Mouse (Mus musculus): ENCODE results near the gene Gatad2b.
"Not testable (repeated sequence)": the region's sequence is repeated elsewhere in the genome, so short reads cannot be mapped to it uniquely, and the experiment has no call there.

Gene Gatad2b

DNA sequence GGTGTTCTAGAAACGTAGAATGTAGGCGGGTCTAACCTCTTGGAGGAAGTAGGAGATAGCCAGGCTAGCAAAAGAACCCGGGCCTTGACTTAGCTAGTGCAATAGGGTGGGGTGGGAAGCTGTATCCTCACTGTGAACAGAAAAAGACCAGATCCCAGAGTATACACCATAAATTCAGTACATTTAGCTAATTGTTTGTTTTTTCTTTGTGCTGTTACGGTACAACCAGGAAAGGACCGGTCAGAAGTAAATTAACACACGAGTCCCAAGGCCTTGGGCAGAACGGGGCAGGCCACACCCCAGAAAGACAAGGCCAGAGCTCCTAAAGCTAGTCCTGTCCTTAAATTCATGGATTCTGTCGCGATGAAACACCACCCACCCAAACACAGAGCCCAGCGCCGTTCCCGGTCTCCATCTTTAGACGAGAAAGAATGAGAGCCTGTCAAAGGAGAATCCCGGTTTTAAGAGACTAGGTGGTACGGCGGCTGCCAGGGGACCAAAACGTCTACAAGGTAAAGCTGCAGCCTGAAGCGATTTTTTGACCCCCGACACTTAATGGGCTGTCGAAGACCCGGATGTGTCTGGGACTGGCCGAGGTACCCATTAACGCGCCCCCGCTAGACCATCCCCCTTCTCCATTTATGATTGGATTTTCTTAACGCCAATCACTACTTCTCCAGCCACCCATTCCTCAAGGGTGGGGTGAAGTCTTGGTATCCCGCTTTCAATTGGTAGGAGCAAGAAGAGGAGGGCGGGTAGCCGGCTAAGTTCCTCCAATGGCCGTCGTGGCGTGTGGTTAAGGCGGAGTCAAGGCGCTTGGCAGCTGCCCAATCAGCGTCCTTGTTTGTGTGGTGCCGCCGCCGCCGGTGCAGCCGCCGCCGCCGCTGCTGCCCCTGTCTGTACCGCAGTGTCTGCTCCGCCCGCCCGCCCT lies at the start of gene Gatad2b:
Gene Gatad2b (plus strand): TSS at position 834 of the 931 bp plus-strand sequence.
- peak; percentile 99 for DNase-seq (ENCODE audit: low read depth, low spot score)

DNA sequence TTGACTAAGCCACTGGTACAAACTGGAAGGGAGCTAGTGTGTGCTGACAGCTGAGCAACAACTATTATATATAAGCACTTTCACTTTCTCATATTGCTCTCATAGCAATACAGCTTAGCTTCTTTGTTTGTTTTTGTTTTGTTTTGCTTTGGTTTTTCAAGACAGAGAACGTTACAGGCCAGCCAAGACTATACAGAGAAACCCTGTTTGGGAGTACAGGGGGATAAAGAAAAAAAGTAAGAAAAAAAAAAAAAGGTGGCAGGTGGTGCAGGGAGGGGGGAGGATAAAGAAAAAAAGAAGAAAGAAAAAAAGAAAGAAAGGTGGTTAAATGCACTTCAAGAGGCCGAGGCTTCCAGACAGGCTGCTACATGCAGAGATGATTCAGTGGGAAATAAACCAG lies 47.6 kb upstream of the Gatad2b start:
- peak; percentile 48 for DNase-seq (ENCODE audit: low read depth, low spot score)

DNA sequence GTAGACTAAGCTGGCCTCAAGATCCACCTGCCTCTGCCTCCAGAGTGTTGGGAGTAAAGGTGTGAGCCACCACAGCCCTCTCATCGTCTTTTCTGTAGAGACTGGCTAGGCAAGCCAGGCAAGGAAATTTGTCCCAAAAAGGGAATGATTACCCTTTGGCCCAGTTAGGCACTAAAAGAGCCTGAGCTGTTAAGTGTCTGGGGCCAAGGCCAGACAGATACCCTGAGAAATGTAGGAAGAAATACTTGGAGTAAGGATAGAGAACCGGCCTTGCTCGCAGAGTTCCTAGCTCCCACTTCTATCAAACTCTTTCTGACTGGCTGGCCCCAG lies 45.4 kb upstream of the Gatad2b start:
- no peak for DNase-seq (ENCODE audit: low read depth, low spot score)

DNA sequence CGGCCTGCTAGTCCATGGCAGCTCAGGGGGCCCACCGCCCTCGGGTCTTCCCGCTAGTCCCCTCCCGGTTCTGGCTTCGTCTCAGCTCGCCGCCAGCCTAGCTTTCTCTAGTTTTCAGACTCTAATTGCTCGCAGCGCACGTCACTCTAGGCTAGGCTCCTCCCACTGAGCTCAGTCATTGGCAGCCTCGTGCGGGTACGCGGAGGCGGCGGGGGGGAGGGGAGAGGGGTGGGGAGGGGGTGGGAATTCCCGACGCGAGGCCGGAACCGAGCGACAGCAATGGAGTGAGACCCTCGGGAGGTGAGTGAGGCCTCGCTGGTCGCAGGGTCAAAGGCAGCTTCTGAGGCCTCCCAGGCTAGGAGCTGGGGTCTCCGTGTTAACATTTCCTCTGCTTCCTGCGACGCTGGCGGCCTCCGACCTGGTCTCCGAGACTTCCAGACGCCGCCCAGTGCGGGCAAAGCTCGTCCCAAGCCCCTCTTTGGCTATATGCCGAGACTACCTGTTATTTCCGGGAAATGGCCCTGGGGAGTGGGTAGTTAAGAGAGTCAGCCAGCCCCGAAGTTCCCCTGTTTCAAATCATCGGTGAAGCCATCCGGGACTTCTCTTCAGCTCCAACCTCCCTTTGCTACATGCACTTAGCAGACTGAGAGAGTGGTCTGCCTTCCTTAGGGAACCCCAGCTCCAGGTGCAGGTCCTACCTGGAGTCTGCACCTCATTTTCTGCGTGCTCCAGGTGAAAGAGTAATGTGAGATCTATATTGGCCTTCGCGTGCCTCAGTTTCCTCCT lies 44.8 kb upstream of the Gatad2b start, which contains the start of gene Slc39a1:
Gene Slc39a1 (plus strand): TSS at position 213 of the 786 bp plus-strand sequence.
- DNase-seq (ENCODE audit: low read depth, low spot score), result peak; percentile 95

DNA sequence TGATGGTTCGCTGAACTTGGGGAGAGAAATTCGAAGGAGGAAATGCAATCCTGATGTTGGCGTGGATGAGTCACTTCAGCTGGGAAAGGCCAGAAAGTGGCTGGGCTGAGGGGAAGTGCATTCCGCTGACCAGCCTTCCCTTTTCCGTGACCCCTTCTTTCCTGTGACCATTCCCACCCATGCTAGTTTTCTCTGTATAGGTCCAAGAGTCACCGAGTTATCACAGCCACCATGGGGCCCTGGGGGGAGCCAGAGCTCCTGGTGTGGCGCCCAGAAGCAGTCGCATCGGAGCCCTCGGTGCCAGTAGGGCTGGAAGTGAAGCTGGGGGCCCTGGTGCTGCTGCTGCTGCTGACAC lies 44.3 kb upstream of the Gatad2b start:
- peak; percentile 37 for DNase-seq (ENCODE audit: low read depth, low spot score)

DNA sequence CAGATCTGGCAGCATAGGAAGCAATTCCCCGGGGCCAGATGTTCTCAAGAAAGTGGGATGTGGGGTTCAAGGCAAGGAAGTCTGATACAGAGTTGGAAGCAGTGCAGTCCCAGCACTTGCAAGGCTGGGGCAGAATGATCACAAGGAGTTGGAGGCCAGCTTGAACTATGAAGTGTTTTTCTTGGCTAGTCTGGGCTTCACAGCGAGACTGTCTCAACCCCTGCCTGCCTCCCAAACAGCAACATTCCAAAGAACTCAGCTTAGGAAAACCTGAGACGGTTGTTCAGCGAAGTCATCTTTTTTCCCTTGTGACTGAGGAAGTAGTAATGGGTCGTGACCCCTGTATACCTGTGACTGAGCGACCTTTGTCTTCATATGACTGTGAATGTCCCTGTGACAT lies 42.2 kb upstream of the Gatad2b start:
- no peak for DNase-seq (ENCODE audit: low read depth, low spot score)

DNA sequence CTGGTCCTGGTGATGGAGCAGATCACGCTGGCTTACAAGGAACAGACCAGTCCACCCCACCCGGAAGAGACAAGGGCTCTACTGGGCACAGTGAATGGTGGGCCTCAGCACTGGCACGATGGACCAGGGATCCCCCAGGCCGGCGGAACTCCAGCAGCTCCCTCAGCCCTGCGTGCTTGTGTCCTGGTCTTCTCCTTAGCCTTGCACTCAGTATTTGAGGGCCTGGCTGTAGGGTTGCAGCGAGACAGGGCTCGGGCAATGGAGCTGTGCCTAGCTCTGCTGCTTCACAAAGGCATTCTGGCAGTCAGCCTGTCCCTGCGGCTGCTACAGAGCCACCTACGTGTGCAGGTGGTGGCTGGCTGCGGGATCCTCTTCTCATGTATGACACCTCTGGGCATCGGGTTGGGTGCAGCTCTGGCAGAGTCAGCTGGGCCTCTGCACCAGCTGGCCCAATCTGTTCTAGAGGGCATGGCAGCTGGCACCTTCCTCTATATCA lies 41.2 kb upstream of the Gatad2b start:
- not testable (repeated sequence) for DNase-seq (ENCODE audit: low read depth, low spot score)

DNA sequence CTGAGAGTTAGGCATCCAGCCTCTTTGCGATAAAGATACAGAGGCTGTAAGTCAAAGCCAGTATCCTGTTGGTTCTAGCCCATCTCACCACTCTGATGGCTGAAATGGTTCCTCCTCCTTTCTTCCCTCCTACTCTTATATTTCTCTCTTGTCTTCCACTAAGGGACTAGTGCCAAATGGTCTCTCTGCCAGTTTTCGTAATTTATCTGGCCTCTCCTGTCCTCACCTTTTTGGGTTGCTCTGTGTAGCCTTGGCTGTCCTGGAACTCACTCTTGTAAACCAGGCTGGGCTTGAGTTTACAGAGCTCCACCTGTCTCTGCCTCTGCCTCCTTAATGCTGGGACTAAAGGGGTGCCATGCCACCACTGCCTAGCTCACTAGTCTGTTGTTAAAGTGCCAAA lies 40.3 kb upstream of the Gatad2b start:
- DNase-seq (ENCODE audit: low read depth, low spot score), result not testable (repeated sequence)

DNA sequence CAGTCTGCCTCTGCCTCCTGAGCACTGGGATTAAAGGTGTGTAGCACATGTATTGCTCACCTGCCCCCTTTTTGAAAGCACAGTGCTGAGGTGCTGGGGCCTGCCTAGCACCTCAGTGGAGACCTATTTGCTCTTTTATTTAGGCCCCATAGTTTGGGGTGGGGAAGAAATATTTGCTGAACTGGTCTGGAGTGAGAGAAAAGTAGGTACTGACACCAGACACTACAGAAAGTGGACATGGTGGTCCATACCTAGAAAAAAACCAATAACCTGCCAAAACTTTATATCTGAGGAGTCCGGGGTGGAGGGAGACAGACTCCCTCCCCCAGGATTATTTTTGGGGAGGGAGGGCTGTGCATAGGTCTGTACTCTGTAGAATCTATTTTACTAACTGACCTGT lies 39.8 kb upstream of the Gatad2b start:
- DNase-seq (ENCODE audit: low read depth, low spot score), result not testable (repeated sequence)

DNA sequence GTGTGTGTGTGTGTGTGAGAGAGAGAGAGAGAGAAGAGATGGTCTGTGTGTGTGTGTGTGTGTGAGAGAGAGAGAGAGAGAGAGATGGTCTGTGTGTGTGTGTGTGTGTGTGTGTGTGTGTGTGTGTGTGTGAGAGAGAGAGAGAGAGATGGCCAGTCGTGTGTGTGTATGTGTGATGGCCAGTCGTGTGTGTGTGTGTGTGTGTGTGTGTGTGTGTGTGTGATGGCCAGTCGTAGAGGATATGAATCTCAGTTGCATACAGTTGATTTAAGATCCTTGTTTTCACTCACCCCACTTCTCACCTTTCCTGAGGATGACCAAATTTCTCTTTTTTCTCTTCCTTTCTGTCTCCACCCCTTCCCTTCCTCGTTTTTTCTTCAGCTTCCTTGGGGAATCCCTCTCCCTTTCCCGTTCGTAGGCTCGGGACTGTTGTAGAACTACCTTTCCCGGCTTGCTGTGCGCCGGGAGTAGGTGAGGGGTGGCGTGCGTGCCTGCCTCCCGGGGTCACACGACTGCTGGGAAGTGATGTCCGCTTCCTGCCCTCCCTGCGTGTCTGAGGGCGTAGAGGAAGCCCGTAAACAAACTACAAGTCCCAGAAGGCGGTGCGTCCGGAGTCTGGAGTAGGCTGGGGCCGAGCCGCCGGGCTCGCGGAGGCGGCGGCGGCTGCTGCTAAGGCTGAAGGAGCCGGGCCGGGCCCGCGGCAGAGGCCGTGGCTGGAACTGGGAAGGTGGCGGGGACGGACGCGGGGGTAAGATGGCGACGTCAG lies 39.1 kb upstream of the Gatad2b start, which contains the start of gene Crtc2:
Gene Crtc2 (plus strand): TSS at position 511 of the 766 bp plus-strand sequence.
- DNase-seq (ENCODE audit: low read depth, low spot score), result peak; percentile 94

DNA sequence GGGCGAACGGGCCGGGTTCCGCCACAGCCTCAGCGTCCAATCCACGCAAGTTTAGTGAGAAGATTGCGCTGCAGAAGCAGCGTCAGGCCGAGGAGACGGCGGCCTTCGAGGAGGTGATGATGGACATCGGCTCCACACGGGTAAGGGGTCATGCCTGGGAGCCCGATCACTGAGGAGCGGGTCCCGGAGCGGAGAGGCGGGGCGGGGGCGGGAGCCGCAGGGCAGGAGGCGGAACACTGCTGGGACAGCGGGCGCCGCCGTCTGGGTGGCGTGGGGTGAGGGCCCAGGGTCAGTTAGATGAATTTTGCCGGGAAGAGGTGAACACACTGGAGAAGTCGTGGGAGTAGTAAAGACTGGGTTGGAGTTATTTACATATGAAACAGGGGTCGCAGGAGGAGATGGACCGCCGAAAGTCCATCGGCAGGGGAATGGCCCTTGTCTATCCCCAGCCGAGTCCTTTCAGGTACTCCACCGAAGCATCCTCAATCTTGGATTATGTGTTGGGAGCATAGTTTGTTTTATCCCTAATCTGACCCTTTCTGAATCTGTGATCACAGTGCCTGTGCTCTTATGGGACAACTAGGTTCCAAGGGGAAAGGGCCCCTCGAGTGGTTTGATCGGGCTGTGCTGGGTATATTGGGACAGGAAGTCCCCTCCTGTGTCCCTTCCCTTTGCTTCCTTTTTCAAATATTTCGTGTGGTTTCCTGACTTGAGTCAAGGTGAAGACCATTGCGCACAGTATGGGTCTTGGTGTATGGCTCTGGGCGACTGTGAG lies 38.4 kb upstream of the Gatad2b start:
- DNase-seq (ENCODE audit: low read depth, low spot score), result peak; percentile 40

DNA sequence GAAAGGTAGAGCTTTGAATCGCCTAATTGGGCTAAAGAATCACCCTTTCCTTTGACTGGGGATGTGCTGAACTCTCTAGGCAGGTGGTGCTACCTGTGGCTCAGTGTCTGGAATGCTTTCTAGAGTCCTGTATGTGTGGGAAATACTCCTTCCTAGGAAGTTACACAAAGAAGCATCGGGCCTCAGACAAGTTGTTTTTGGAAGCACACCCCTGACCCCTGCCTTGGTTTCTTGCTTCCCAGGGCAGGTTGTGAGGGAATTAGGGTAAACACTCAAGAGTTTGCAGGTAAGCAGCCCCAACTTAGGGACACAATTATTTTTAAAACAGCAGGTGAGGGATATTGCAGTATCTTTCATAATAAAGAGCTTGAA lies 37.8 kb upstream of the Gatad2b start:
- DNase-seq (ENCODE audit: low read depth, low spot score), result no peak

DNA sequence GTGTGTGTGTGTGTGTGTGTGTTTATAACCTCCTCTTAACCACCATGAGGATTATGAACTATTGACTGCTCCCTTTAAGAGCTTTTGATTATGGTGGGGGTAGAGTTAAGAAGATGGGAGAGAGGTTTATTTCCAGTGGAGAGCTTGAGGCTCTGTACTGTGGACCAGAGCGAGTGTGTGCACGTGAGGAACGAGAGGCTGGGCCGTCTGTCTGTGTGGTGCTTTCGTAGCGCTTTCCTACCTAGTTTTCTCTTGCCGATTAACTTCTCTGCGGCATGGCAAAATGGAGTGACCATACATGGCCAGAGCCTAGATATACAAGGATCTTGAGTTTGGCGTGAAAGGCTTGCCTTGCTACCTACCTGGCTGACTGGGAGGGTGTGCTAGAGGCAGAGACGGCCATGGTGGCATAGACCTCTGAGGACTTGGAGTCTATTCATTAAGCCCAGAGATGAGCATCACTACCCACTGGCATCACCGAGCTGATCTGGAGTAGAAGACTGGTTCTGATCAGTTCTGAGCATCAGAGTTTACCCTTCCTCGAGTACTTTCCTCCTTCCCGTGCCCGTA lies 37.1 kb upstream of the Gatad2b start:
- no peak for DNase-seq (ENCODE audit: low read depth, low spot score)

DNA sequence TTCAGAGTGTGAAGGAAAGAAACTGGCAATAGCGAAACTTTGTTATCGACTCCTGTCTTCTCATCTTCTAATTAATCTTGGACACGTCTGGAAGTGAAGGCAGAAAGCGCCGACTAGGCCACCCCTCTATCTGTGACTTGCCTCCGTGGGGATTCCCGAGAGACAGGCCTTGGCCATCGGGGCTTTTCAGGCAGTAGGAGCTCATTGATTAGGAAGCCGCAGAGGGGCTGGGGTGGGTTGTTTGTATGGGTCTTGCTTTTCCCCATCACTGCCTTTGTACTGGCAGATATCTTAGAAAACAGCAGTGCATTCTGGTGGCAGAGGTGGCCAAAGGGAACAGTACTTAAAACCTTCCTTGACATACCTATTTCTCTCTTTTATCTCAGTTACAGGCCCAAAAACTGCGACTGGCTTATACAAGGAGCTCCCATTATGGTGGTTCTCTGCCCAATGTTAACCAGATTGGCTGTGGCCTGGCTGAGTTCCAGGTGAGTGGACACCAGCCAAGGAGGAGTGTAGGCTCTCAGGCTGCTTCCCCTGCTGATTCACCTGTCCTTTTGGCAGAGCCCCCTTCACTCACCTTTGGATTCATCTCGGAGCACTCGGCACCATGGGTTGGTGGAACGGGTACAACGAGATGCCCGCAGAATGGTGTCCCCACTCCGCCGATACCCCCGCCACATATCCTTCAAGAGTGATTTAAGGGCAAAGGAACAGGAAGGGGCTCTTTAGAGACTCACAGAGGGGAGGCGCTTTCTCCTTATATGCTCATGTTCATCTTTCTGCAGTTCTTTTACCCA lies 36.0 kb upstream of the Gatad2b start:
- no peak for DNase-seq (ENCODE audit: low read depth, low spot score)

DNA sequence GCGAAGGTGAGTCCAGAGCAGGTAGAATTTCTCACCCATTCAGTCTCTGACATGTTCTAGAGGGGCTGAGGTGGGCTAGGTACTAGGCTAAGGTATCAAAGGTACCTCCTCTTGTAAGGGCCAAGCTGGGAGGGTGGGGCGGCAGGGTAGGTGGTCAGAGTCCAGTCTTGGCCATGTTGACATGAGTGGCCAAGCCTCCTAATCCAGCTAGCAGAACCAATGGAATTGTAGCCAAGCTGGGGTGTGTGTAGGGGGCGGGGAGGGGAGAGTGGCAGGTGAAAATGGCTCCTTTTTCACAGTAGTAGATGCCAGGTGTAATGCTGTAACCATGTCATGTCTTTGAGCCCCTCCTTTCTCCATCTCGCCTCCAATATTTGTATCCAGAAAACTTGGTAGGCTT lies 34.5 kb upstream of the Gatad2b start:
- no peak for DNase-seq (ENCODE audit: low read depth, low spot score)

DNA sequence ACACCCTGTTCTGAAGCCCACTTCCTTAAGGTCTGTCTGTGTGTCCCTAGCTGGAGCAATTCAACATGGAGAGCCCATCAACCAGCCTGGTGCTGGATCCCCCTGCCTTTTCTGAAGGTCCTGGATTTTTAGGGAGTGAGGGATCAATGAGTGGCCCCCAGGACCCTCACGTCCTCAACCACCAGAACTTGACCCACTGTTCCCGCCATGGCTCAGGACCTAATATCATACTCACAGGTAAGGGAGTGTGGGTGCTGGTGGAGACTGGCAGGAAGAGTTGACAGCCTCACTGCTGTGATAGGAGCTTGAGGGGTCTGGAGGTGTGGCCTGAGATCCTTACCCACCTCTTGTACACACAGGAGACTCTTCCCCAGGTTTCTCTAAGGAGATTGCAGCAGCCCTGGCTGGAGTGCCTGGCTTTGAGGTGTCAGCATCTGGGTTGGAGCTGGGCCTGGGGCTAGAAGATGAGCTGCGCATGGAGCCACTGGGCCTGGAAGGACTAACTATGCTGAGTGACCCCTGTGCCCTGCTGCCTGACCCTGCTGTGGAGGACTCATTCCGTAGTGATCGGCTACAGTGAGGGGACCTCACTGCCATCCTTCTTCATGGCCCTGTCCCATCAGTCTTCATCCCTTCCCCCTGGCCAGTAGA lies 29.7 kb upstream of the Gatad2b start:
- no peak for DNase-seq (ENCODE audit: low read depth, low spot score)

DNA sequence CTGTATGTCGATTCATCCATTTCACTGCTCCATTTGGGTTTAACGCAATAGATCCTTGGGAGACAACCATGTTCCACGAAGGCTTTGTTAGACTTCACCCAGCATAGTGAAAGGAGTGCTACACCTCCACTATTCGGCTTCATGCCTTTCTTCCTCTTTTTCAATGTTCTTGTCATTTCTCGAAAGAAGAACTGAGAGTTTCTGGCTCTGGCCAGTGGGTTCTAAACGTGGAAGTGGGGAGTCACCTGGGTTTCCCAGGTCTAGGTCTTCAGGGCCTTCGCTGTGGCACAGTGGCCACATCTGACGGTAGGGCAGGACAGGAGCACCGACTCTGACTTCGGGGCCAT lies 28.3 kb upstream of the Gatad2b start:
- DNase-seq (ENCODE audit: low read depth, low spot score), result no peak

DNA sequence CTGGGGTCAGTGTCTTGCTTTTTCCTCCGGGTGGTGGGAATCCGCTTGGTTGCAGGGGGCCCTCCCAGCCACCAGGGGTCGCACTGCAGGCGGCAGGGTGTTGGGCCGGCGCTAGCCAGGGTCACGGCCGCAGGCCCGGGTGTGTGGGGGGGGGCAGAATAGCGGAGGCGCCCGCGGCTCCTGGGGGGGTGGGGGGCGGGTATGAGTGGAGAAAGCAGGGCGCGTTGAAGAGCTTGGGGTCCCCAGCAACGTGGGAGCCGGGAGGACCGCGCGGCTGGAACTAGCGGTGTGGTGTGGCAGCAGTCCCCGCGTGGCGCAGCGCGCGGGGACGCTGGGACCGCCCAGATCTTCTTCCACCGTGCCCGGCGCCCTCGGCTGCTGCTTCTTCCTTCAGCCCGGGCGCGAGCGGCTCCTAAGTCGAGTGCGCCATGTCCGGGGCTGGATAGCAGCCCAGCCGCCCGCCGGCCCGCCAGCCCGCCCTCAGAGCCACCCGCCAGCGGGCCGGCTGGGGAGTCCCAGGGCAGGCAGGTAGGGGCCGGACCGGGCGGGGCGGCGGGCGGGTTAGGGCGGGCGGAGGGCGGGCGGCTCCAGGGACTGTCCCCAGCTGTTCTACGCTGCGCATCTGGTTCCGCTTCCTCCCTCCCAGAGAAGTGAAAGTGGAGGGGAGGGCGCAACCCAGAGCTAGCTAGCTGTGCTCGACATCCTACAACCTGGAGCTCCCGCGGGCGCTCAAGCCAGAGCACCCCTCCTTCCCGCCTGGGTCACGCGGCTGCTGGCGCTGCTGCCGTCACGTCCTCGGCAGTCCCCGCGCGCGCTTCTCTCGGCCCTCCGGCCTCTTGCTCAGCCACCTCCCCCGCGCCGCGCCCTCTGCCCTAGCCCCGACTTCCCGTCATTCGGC lies 27.7 kb upstream of the Gatad2b start, which contains the start of gene Dennd4b:
Gene Dennd4b (plus strand): TSS at position 152 of the 898 bp plus-strand sequence.
- peak; percentile 94 for DNase-seq (ENCODE audit: low read depth, low spot score)
